23 mouse cellular contexts compared by ENCODE assay signal in genomic region chr16:85118916-85119315, GRCm38 (mm10).
"Had no signal": no experiment of that assay in that cellular context is flagged by ENCODE, and none has a peak within 500 bp of the region (broad histone marks: within the 10 kb centered on the region; RNA-seq: fewer than 3 reads in every experiment).

No protein-coding gene starts in this region.

- ATAC-seq: liver, embryonic 12.5 days; midbrain, embryonic 15.5 days had no signal

- H3K9ac ChIP-seq: limb, embryonic 13.5 days; liver, embryonic 12.5 days; liver, embryonic 15.5 days; lung, embryonic 15.5 days; midbrain, embryonic 15.5 days; neural tube, embryonic 12.5 days; neural tube, embryonic 15.5 days had no signal

- H3K4me1 ChIP-seq: limb, embryonic 10.5 days; liver, embryonic 12.5 days; liver, embryonic 15.5 days; megakaryocyte, embryonic 14.5 days; neural tube, embryonic 12.5 days had no signal

- H3K27me3 ChIP-seq: limb, embryonic 13.5 days; liver, embryonic 12.5 days; liver, embryonic 15.5 days; lung, embryonic 15.5 days; megakaryocyte, embryonic 14.5 days; midbrain, embryonic 15.5 days; neural tube, embryonic 12.5 days; neural tube, embryonic 15.5 days had no signal

- H3K27ac ChIP-seq: limb, embryonic 10.5 days; limb, embryonic 13.5 days; liver, embryonic 12.5 days; liver, embryonic 15.5 days; lung, embryonic 15.5 days; midbrain, embryonic 15.5 days; neural tube, embryonic 12.5 days; neural tube, embryonic 15.5 days; stomach, postnatal 0 days had no signal

- DNase-seq: kidney, postnatal 14 days; kidney, postnatal 4 days; liver; lung, adult 18-20 months; lung, postnatal 10 days; lung, postnatal 36 days; right cerebral cortex, adult 18-20 months; right cerebral cortex, postnatal 14 days; right cerebral cortex, postnatal 4 days; thymus, adult 2 months; thymus, postnatal 14 days; thymus, postnatal 4 days had no signal

- H3K4me3 ChIP-seq: limb, embryonic 10.5 days; limb, embryonic 13.5 days; liver, embryonic 12.5 days; liver, embryonic 15.5 days; lung, embryonic 15.5 days; megakaryocyte, embryonic 14.5 days; midbrain, embryonic 15.5 days; neural tube, embryonic 12.5 days; neural tube, embryonic 15.5 days had no signal

- H3K9me3 ChIP-seq: limb, embryonic 10.5 days; limb, embryonic 13.5 days; liver, embryonic 12.5 days; liver, embryonic 15.5 days; lung, embryonic 15.5 days; midbrain, embryonic 15.5 days; neural tube, embryonic 12.5 days; neural tube, embryonic 15.5 days had no signal

- H3K36me3 ChIP-seq: liver, embryonic 12.5 days; liver, embryonic 15.5 days had no signal

- H3K4me2 ChIP-seq: limb, embryonic 13.5 days; liver, embryonic 12.5 days; liver, embryonic 15.5 days; lung, embryonic 15.5 days; midbrain, embryonic 11.5 days; midbrain, embryonic 15.5 days; neural tube, embryonic 12.5 days; neural tube, embryonic 15.5 days had no signal
